Mouse (Mus musculus) T-helper 17 cell (primary cell): ENCODE measurements around the gene Dnhd1.
"Not testable (repeated sequence)": the region's sequence is repeated elsewhere in the genome, so short reads cannot be mapped to it uniquely, and the experiment has no call there.

Experiments
- in situ Hi-C, 2 experiments: fragments of 300-600 bp; cut with MboI, MseI; formaldehyde crosslinking; loops; 1 replicate in 1 of 2; 2 replicates in 1 of 2; pipeline ENCODE4 v1.15.1; 2025; ENCODE audit warnings: high pct_unique_total_duplicates in 2 of 2

Gene Dnhd1

DNA sequence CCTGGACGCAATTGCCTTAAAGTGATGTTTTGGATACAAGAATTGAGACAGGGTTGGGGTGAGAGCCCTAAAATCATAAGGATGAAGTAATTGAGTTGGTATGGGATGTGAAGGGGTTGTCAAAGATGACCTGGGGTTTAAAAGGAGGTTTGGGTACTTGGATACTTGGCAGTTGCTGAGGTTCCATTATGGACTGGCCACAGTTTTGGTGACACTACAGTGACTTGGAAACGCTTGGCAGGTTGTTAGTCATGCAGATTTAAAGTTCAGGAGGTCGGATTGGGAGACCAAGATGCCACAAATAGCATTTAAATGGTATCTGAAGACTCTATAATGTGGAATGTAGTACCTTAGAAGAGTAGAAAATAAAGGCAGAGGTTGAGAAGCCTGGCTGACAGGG lies 87.0 kb downstream of the Dnhd1 start:
- in situ Hi-C loops, result loop anchor here (5.0 to 10.0 kb wide), 3 partner anchors 70 to 343 kb away; partner anchors contain the start of genes Arfip2 (in 1 of the 2), Gm45799 (in 1 of the 2) and Timm10b (in 1 of the 2)

DNA sequence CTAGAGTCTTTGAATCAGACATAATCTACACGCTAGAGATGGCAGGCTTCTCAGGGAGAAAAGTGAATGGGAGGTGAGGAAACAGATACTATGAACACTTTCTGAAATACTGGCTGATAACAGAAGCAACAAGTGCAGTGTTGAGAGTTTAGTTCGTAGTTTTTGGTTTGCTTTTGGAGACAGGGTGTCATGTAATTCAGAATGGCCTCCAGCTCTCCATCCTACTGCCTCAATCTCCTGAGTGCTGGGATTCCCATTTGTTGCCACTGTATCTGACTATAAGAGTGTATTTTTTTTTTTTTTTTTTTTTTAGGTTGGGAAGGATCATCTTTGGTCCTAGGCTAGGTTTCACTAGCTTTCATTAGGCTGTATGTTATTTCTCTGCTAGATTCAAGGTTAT lies 87.7 kb downstream of the Dnhd1 start:
- in situ Hi-C loops, result loop anchor here (5.0 to 10.0 kb wide), 3 partner anchors 69 to 343 kb away; partner anchors contain the start of genes Arfip2 (in 1 of the 2), Gm45799 (in 1 of the 2) and Timm10b (in 1 of the 2)

- in situ Hi-C loops, result loop anchor here (5.0 to 10.0 kb wide), 3 partner anchors 68 to 344 kb away; partner anchors contain the start of genes Arfip2 (in 1 of the 2), Gm45799 (in 1 of the 2) and Timm10b (in 1 of the 2)
Measured at GRCm38 (mm10) chr7:105738948-105739347, 88.3 kb downstream of the Dnhd1 start.

GRCm38 (mm10) chr7:105740089-105740795 lies 89.6 kb downstream of the Dnhd1 start:
- in situ Hi-C loops, result no loop called here

DNA sequence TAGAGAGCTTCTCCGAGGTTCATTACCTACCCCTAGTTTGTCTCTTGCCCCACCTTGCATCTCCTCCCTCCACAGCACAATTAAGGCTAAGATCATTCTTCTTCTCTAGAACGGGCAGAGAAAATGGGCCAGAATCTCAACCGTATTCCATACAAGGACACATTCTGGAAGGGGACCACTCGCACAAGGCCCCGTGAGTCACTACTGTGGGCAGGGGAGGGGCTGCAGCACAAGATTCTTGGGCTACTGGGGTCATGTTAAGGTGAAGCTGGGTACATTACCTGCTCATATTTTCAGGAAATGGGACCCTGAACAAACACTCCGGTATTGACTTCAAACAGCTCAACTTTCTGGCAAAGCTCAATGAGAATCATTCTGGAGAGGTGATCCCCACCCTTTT lies 90.2 kb downstream of the Dnhd1 start:
- in situ Hi-C loops, result no loop called here

GRCm38 (mm10) chr7:105741978-105742377 lies 91.4 kb downstream of the Dnhd1 start:
- in situ Hi-C loops, result no loop called here

DNA sequence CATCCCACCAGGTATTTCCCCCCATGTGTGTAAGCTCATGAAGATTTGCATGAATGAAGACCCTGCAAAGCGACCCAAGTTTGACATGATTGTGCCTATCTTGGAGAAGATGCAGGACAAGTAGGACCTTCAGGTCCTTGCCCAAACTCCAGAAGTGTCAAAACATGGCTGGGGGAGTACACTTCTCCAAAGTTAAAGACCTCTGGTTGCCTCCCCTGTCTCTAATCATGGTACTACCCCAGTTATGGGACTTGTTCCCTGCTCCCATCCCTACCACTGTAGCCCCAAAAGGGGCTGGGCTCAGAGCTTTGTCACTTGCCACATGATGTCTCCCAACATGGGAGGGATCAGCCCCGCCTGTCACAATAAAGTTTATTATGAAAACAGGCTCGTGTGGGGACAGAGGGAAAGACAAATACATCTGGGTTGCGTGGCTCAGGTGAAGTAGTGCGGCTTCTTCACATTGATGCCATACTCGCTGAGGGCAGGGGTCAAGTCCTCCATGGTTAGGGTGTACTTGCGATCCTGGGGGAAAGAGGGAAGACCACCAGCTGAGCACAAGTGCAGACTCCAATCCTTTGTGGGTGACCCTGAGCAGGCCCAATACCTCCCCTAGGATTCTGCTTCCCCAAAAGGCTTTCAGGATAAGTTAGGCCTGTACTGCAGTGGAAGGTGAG lies 92.0 kb downstream of the Dnhd1 start:
- in situ Hi-C loops, result not testable (repeated sequence)

- in situ Hi-C loops, result not testable (repeated sequence)
Measured at GRCm38 (mm10) chr7:105743246-105743925, 92.8 kb downstream of the Dnhd1 start.

DNA sequence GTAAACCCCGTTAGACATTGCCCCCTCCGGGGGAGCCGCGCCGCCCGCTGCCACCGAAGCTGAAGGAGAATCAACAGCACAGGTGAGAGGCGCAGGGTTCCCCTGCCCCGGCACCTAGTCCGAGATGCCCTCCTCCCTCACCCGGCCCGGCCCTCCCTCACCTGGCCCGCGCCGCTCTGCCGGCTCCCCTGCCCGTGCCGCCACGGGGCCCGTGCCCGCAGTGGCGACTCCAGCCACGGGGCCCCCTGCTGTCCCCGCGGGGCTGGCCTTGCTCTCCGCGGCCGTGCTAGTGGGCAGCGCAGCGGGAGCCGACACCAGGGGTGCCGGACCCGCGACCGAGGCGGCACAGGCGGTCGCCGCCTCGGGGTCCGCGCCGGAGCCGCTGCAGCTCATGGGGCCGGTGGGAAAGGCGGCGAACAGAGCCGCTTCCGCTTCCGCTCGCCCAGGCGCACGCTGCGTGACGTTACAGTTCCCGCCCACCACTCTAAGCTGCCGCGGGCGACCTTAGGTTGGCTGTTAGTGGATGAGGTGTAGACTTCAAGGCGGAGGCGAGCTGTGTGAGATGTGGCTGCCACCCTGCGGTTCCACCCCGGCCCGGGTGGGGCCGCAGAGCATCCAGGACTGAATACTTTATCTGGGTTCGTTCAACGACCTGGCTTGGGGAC lies 93.4 kb downstream of the Dnhd1 start, which contains the start of gene Taf10:
Gene Taf10, minus strand, starts transcription at position 436 of the 665 bp plus-strand sequence.
- in situ Hi-C loops, result no loop called here

- in situ Hi-C loops, result no loop called here
Measured at GRCm38 (mm10) chr7:105747776-105748175, 97.1 kb downstream of the Dnhd1 start.

DNA sequence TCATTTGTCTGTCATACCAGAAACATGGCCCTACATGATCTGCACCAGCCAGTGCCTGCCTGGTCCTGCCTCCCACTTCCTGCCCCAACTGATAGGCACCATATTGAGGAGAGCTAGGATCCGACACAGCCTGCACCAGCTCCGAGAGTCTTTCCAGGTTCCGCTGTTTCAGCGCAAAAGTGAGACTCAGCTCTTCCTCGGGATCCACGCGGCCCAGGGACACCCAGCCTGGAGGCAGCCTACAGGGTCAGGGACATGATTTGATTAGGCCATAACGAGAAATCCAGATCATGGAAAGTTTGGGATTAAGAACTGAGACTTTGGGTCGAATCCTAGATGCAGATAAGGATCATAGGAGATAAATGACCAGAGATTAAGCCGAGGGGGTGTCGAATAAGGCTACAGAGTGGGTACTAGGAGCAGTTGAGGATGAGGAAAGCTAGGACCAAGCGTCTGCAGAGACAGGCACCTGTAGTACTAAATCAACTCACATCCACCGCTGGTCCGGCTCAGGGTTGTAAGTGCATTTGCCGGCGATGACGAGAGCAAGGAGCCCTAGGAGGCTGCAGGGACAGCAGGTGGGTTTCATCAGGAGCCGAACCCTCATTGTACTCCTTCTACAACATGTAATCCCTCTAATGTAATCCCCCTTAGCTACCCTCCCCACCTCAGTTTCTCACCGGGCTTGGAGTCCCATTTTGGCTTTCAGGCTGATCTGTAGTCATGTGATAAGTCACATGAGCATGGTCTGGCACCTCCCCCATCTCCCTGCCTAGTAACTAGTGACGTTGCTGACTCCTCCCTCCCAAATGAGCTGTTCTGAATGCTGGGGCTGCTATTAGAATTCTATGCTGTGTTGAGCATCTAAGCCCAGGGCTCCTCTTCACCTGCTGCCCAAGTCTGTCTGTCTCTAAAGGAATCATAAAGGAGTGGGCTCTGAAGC lies 101.1 kb downstream of the Dnhd1 start, which contains the start of gene Tpp1:
Gene Tpp1, minus strand, starts transcription at position 745 of the 943 bp plus-strand sequence.
- in situ Hi-C loops, result loop anchor here in 1 of 2 experiments (5.0 kb wide), 1 partner anchor 56 kb away; no protein-coding TSS in a partner anchor

- in situ Hi-C loops, result loop anchor here in 1 of 2 experiments (5.0 kb wide), 1 partner anchor 55 kb away; no protein-coding TSS in a partner anchor
Measured at GRCm38 (mm10) chr7:105752716-105753115, 102.1 kb downstream of the Dnhd1 start.

DNA sequence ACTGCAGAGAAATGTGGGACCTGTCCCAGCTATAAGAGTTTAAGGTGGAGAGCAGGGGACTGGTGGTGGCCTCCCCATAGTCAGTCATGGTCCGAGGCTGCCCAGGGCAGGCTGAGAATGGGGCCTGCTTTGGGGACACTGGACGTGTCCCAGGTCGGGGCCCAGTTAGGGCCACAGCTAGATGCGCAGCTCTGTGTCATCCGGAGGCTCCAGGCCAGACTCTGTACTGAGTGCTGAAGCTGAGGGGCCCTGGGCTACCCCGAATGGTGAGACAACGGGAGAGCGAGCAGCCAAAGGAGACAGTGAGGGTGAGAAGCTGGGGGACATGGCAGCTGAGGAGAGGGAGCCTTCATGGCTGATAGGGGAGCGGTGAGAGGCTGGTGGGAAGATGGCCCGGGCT lies 102.7 kb downstream of the Dnhd1 start:
- in situ Hi-C loops, result loop anchor here in 1 of 2 experiments (5.0 kb wide), 1 partner anchor 54 kb away; no protein-coding TSS in a partner anchor

DNA sequence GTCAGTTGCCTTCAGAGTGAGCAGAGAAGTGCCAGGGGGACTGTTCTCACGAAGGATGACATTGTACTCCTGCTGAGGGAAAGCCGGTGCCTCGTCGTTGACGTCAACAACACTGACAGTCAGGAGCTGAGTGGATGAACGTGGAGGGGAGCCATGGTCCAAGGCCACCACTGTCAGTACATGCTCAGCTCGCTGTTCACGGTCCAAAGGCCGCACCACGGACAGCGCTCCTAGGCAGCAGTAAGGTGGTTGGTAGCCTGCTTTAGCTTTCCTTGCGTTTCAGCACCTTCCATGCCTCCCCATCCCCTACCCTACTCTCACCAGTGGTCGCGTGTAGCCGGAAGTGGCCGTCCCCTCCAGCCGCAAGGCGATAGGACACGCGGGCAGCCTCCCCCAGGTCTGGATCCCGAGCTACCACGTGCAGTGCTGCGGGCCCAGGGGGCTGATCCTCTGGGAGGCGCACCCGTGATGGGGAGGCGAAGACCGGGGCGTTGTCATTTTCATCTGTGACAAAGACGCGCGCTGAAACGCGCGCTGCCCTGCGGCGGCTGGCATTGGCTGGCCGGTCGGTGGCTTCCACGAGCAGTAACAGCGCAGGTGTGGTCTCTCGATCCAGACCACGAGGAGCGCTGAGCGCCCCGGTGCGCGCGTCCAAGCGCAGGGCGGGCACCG lies 111.3 kb downstream of the Dnhd1 start:
- in situ Hi-C loops, result no loop called here

DNA sequence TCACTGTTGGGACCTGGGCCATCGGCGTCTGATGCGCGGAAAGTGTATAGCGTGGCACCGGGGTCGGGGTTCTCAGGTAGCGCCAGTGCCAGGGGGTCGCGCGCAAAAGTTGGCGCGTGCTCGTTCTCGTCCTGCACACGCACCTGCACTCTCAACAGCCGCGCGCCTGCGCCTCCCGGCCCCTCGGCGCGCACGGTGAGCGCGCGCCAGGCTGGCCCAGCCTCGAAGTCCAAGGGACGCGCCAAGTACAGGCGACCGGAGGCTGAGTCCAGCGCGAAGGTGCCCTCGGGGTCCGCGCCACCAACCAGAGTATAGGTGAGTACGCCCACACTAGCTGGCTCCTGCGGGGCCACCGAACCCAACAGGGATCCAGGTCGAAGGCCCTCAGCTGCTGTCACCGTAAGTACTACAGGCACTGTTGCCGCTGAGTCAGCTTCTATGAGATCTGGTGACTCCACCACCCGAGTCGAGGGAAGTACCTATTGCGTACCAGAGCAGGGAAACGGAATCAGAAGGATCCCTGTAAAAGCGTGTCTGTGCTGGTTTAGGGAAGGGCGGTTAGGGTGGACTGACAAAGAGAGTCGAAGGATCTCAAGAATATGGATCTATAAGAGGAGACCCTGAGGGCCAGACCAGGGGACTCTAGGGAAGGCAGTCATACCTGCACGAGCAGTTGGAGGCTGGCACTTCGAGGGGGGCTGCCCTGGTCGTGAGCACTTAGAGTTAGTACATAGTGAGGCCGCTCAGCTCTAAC lies 112.1 kb downstream of the Dnhd1 start:
- in situ Hi-C loops, result no loop called here

DNA sequence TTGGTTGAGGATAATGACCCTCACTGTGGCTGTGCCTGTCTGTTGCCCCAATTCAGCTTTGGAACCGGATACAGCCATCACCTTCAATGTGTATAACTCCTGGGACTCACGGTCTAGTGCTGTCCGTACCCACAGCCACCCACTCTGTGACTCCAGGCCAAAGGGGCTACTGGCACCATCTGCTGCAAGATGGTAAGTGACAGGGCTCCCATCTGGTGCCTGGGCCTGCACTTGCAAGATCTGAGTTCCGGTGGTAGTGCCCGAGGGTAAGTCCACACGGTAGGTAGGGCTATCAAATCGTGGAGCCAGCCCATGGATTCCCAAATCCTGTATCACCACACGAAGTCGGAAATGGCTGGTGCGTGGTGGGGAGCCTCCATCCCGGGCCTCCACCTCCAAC lies 113.7 kb downstream of the Dnhd1 start:
- in situ Hi-C loops, result no loop called here

DNA sequence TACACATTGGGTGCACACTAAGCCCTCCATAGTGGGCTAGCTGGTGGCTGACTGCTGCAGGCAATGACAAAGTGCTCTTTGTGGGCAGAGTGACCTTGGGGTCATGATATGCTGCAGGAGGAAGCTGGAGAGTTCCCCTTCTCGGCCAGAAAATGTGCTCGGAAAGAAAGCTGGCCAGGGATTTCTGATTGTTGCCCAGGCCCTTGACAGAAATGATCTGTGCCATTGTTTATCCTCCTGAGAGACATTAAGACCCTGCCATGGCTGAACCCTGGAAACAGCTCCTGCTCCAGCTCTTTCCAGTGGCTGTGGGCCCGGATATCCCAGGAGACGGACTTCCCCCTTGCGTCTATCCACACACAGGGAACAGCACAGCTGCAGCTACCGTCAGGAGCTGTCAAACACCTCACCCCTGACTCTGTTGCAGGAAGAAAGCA lies 117.1 kb downstream of the Dnhd1 start:
- in situ Hi-C loops, result no loop called here

DNA sequence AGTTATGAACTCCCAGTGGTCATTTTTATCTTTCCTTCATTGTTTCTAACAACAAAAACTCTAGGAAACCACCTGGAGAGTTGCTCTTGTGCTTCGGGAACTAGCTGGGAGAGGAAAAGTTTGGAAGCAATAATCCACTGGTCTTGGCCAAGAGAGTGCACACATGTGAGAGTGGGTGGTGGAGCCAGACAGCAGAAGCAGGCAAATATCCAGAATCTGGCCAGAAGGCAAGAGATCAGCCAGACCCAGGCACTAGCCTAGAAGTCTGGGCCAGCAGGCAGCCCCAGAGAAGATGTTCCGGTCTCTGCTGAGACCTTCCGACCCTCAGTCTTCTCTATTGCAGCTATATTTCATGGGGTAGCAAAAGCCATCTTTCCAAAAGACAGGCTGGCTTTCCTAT lies 119.3 kb downstream of the Dnhd1 start:
- in situ Hi-C loops, result no loop called here
